Mouse (Mus musculus) lung, postnatal 0 days (tissue): ENCODE data around the gene Dnajb12. TPM values are rescaled to one million over a fixed set of nuclear protein-coding genes. Genes with fewer than 3 reads are reported as not detected.
A peak's percentile ranks its signal among the peaks of the same experiment; 100 is the strongest.
"Not testable (repeated sequence)": the region's sequence is repeated elsewhere in the genome, so short reads cannot be mapped to it uniquely, and the experiment has no call there.

ENCODE experiments used
- ATAC-seq: fragments of 200-750 bp; cut with Nextera tagmentation; 2 replicates; pipeline ENCODE4 v1.8.0; 2017; ENCODE audit warnings: moderate library complexity
- DNase-seq: peaks from one replicate; pipeline ENCODE4 v3.0.0-alpha.2; 2016; ENCODE audit warnings: low spot score
- H3K27ac ChIP-seq: fragments of 300-500 bp; sonication (generic); 2 replicates; pipeline ENCODE4 v1.5.1; 2014; ENCODE audit warnings: antibody characterized with exemption, mild to moderate bottlenecking, low read length, mixed read lengths
- H3K27me3 ChIP-seq: fragments of 300-500 bp; sonication (generic); replicated peaks from 2 replicates; pipeline ENCODE4 v1.6.1; 2014; ENCODE audit warnings: low read length, mixed read lengths; ENCODE audit not compliant: insufficient read depth
- H3K36me3 ChIP-seq: fragments of 300-500 bp; sonication (generic); 2 replicates; pipeline ENCODE4 v1.6.1; 2014; ENCODE audit warnings: low read length, mixed read lengths; ENCODE audit not compliant: insufficient read depth
- H3K4me1 ChIP-seq: fragments of 300-500 bp; sonication (generic); 2 replicates; pipeline ENCODE4 v1.6.1; 2014; ENCODE audit warnings: antibody characterized with exemption, low read depth, low read length, mixed read lengths; ENCODE audit not compliant: insufficient read depth
- H3K4me2 ChIP-seq: fragments of 300-500 bp; sonication (generic); replicated peaks from 2 replicates; pipeline ENCODE4 v1.6.1; 2014; ENCODE audit warnings: low read depth, mild to moderate bottlenecking, low read length, moderate library complexity, mixed read lengths
- H3K4me3 ChIP-seq: fragments of 300-500 bp; sonication (generic); 2 replicates; pipeline ENCODE4 v1.5.1; 2014; ENCODE audit warnings: low read depth, low read length
- H3K9ac ChIP-seq: fragments of 300-500 bp; sonication (generic); replicated peaks from 2 replicates; pipeline ENCODE4 v1.6.1; 2014; ENCODE audit warnings: low read depth, mild to moderate bottlenecking
- H3K9me3 ChIP-seq: fragments of 300-500 bp; sonication (generic); 2 replicates; pipeline ENCODE4 v1.6.1; 2016; ENCODE audit warnings: low read length, mixed read lengths
- CTCF ChIP-seq: IDR thresholded peaks from 2 replicates; pipeline ENCODE4 v1.5.1; 2016; ENCODE audit warnings: antibody characterized with exemption, mild to moderate bottlenecking
- EP300 ChIP-seq: IDR thresholded peaks from 2 replicates; pipeline ENCODE4 v1.6.1; 2016; ENCODE audit warnings: antibody characterized with exemption, mild to moderate bottlenecking, control low read depth
- WGBS: fragments of 180-500 bp; shearing (Covaris S2); extraction: QIAGEN DNeasy Blood & Tissue Kit; methylation state at CpG from one replicate; pipeline ENCODE4 v1.1.7; 2014; 5-methylcytosine and 5-hydroxymethylcytosine counted together
- polyA plus RNA-seq: library from polyadenylated mRNA; unstranded; fragments of >200 nt; fragmentation: Nextera tagmentation; extraction: Ambion mirVana; gene quantifications from 2 replicates; pipeline ENCODE4 v1.2.1, GENCODE M21; 2015

Gene Dnajb12
- polyA plus RNA-seq, 1 experiment from 2014 or later: 24.4 TPM

- no peak overlapping the region for H3K4me2 ChIP-seq
- H3K4me1 ChIP-seq: no peaks in the 10 kb centered on the region
- no peak overlapping the region for H3K9ac ChIP-seq
- no peak overlapping the region for H3K27ac ChIP-seq
- DNase-seq (peak; percentile 82), ATAC-seq (peak; percentile 86)
- H3K9me3 ChIP-seq: no peaks in the 10 kb centered on the region
- peaks cover 7% of the 10 kb centered on the region; the same call in 1 of the 2 replicates for H3K36me3 ChIP-seq
- H3K27me3 ChIP-seq: no peaks in the 10 kb centered on the region
- WGBS: 31% methylated on average over 13 of the region's 13 CpGs
- H3K4me3 ChIP-seq: no peak overlapping the region
- TF ChIP-seq CTCF (peak; percentile 99), EP300 (no peak)
Observed at GRCm38 (mm10) chr10:59864884-59865726, 14.3 kb upstream of the Dnajb12 start.

DNA sequence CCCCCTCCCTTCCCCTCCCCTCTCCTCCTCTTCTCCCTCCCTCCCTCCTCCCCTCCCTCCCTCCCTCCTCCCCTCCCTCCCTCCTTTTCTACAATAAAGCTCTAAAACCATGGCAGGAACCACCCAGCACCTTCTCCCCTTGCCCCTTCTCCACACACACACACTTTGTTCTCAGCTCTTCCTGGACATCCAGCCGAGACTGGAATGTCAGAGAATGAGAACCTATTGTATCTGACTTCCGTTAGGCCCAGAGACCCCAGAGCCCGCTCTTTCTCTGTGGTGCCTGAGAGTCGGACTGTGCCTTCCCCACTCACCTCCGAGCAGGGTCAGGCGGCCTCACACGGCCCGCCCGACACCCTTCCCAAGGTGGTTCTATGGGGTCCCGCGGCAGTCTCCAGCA is 11.1 kb upstream of the Dnajb12 start:
- 57% methylated on average over 11 of the region's 11 CpGs for WGBS
- Histone ChIP-seq H3K4me1 (no peaks in the 10 kb centered on the region), H3K4me3 (no peak overlapping the region), H3K9me3 (no peaks in the 10 kb centered on the region), H3K9ac (no peak overlapping the region), H3K36me3 (peaks cover 3% of the 10 kb centered on the region; the same call in 1 of the 2 replicates), H3K27me3 (no peaks in the 10 kb centered on the region), H3K4me2 (no peak overlapping the region), H3K27ac (no peak overlapping the region)
- no peak for DNase-seq
- no peak for ATAC-seq
- TF ChIP-seq EP300 (no peak), CTCF (no peak)

- WGBS: 84% methylated on average over 6 of the region's 6 CpGs
- H3K4me3 ChIP-seq: no peak overlapping the region
- no peaks in the 10 kb centered on the region for H3K27me3 ChIP-seq
- no peak overlapping the region for H3K27ac ChIP-seq
- ATAC-seq (no peak), DNase-seq (no peak)
- TF ChIP-seq EP300 (no peak), CTCF (0 out of 2 replicates have a peak, but pooled peaks have one; percentile 5)
- no peak overlapping the region for H3K9ac ChIP-seq
- no peaks in the 10 kb centered on the region for H3K9me3 ChIP-seq
- no peaks in the 10 kb centered on the region for H3K36me3 ChIP-seq
- no peaks in the 10 kb centered on the region for H3K4me1 ChIP-seq
- H3K4me2 ChIP-seq: no peak overlapping the region
Observed at GRCm38 (mm10) chr10:59870038-59870437, 9.3 kb upstream of the Dnajb12 start.

DNA sequence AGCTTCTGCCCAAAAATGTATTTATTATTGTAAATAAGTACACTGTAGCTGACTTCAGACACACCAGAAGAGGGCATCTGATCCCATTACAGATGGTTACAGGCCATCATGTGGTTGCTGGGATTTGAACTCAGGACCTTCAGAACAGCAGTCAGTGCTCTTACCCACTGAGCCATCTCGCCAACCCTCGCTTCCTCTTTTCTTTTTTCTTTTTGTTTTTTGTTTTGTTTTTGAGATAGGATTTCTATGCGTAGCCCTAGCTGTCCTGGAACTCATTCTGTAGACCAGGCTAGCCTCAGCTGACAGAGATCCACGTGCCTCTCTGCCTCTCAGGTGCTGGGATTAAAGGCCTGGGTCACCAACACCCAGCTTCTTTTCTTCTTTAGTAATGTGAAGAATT is 6.7 kb upstream of the Dnajb12 start:
- DNase-seq, H3K4me2 ChIP-seq, H3K27ac ChIP-seq, H3K9ac ChIP-seq, H3K9me3 ChIP-seq, H3K27me3 ChIP-seq, H3K4me1 ChIP-seq, ATAC-seq, H3K36me3 ChIP-seq, H3K4me3 ChIP-seq: not testable (repeated sequence)
- 82% methylated on average over 4 of the region's 4 CpGs for WGBS

GRCm38 (mm10) chr10:59873206-59873605 is 6.2 kb upstream of the Dnajb12 start:
- Histone ChIP-seq H3K27me3 (no peaks in the 10 kb centered on the region), H3K27ac (no peak overlapping the region), H3K9me3 (no peaks in the 10 kb centered on the region), H3K36me3 (no peaks in the 10 kb centered on the region), H3K9ac (no peak overlapping the region), H3K4me1 (no peaks in the 10 kb centered on the region), H3K4me2 (no peak overlapping the region), H3K4me3 (no peak overlapping the region)
- ATAC-seq: no peak
- DNase-seq: no peak
- TF ChIP-seq CTCF: no peak
- 92% methylated on average over 5 of the region's 5 CpGs for WGBS

- no peak for DNase-seq
- H3K27me3 ChIP-seq: no peaks in the 10 kb centered on the region
- no peaks in the 10 kb centered on the region for H3K36me3 ChIP-seq
- WGBS: 72% methylated on average over 5 of the region's 5 CpGs
- no peak overlapping the region for H3K9ac ChIP-seq
- H3K4me1 ChIP-seq: peaks cover 2% of the 10 kb centered on the region; the same call in 1 of the 2 replicates
- no peaks in the 10 kb centered on the region for H3K9me3 ChIP-seq
- TF ChIP-seq EP300: no peak
- TF ChIP-seq CTCF: no peak
- H3K4me3 ChIP-seq: no peak overlapping the region
- H3K4me2 ChIP-seq: no peak overlapping the region
- H3K27ac ChIP-seq: no peak overlapping the region
- no peak for ATAC-seq
Observed at GRCm38 (mm10) chr10:59873613-59874012, 5.7 kb upstream of the Dnajb12 start.
